Mouse (Mus musculus): Measurements from ENCODE around the gene Ipo11.

Ipo11 gene

DNA sequence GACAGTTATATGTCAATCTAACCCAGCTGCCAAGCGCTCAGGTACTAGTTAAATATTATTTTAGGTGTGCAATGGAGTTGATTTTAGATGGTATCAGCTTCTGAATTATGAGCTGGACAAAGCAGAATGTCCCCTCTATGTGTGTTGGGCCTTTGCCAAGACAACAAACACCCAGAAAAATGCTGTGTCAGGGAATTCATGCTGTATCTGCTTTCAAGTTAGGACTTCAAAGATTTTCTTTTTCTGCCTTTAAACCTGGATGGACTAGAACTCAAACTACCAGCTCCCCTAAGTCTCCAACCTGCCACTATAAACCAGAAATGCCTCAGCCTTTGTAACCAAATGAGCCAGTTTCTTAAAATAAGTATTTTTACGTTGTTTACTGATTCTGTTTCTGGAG lies 116.6 kb downstream of the Ipo11 start:
- no peak for DNase-seq (ENCODE audit: low read depth in 2 of 2, low spot score in 2 of 2)

DNA sequence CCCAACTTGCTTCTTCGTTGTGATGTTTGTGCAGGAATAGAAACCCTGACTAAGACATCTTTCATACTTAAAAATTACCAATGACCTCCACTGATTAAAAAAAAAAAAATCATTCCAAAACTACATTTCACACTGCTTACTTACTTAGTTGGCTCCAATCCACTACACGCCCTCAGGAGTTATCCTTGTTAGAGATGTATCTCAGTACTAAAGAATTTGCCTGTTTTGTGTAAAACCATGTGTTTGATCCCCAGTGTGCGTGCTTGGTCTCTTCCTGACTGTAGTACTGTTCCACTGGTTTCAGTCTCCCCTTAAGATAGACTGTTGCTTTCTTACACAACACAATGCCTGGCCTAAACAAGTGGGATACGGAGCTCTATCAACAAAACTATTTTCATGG lies 117.0 kb downstream of the Ipo11 start:
- no peak for DNase-seq (ENCODE audit: low read depth in 2 of 2, low spot score in 2 of 2)

DNA sequence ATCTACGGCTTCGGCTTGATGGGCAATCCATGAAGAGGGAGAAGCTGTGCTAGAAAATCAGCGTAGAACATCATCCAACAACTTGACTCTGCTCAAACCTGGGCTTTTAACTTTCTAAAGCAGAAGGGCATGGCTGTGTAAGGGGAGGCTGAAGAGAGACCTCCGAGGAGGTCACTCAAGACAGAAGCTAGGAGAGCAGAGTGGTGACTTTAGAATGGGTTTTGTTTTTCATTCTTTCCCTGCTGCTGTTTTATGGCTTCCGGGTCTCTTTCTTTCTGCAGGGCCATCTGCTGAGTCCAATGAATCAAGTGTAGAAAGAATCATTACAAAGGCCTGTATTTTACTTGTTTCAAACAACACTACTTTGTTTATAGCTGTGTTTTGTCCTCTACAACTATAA lies 119.7 kb downstream of the Ipo11 start:
- DNase-seq (ENCODE audit: low read depth in 2 of 2, low spot score in 2 of 2) = no peak

DNA sequence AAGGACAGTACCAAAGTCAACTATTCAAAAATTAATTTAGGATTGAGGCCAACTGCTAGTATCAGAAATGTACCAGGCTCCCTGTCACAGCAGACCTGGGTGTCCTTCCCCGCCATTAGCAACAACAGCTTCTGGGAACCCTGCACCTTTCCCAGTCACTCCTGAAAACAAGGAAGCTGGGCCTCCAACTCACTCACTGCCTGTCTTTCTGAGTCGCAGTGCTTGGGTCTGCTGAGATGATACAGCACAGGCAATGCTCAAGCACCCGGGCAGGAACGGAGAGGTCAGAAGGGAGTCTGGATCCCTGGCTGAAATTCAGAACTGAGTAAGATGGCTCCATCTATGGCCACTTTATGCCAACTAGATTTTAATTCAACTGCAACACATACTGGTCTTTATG lies 123.2 kb downstream of the Ipo11 start:
- DNase-seq (ENCODE audit: low read depth in 2 of 2, low spot score in 2 of 2) = no peak

DNA sequence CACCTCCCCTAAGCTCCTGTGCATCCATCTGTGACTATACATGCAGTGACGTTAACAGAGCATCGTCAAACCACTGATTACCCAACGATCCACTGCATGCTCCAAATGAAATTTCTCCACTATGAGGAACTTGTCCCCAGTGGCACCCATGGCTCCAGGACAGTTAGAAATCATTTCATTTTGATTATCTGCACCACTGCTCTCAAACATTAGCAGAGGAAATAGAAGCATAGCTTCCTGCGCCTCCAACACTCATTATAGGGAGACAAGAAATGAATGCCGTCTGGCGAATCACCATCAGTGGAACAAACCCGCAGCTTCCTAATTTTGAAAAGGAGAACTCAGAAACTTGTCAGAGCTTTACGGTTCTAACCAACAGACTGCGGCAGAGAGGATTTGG lies 123.7 kb downstream of the Ipo11 start:
- DNase-seq (ENCODE audit: low read depth in 2 of 2, low spot score in 2 of 2) = no peak

DNA sequence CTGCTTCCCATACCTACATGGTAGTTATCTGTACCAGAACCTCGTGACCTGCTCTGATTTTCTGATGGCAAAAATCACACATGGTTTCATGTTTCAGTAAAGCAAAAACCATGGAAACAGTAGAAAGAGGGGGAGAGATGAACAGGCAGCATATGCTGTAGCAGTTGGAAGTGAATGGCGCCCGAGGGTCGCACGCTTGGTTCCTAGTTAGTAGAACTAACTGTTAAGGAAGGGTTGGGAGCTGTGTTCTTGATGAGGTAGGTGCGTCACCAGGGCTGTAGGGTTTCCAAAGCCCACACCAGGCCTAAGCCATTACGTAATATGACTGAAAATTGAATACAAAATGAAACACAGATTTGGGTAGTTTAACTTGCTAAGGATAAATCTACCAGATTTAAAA lies 126.6 kb downstream of the Ipo11 start:
- no peak for DNase-seq (ENCODE audit: low read depth in 2 of 2, low spot score in 2 of 2)

DNA sequence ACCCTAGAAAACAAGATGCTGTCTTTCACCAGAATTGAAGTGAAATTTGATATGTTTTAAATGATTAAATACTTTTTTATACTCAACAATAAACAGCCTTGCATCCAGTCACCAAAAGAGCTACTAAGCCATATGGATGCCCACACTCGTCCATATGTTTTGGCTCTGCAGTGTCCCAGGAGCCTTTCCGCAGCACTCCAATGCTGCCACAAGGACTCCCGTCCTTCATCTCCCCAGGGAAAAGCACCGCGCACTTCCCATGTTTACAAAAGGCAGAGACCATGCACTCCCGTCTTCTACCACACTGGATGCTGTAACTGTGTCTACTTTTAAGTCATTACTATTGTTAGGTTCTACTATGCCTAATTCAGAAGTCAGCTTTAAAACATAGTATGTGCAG lies 127.9 kb downstream of the Ipo11 start:
- DNase-seq (ENCODE audit: low read depth in 2 of 2, low spot score in 2 of 2) = no peak

DNA sequence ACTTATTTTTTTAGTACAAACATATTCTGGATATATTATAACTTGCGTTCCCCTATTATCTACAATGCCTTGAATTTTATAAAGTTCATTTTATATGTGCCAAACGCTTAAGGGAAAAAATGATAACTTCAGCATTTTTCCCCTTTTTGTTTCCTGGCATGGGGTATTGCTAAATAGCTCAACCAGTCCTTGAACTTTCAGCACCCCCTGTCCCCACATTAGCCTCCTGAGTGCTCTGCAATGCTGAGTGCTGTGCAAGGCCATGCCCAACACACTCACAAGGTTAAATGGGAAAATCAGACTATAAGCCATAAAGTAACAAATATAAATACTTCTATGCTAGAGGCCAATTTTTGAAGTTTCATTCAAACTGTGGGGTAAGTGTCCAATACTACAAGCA lies 128.4 kb downstream of the Ipo11 start:
- no peak for DNase-seq (ENCODE audit: low read depth in 2 of 2, low spot score in 2 of 2)

DNA sequence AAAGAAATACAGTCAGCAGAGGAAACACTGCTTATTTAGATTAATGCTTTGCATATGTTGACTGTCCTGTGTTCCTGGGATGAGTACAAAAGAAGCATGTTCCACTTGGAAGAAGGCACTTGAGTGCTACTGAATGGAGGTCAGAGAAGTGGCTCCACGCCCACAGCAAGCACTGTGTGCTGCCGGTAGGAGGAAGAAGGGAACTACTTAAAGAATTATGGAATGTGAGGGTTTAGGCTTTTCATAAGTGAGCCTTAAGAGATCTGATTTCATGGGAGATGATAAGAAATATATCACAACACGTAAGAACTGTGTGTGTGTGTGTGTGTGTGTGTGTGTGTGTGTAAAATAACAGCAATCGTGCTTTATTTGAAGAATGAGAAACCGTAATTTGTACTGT lies 129.5 kb downstream of the Ipo11 start:
- no peak for DNase-seq (ENCODE audit: low read depth in 2 of 2, low spot score in 2 of 2)

DNA sequence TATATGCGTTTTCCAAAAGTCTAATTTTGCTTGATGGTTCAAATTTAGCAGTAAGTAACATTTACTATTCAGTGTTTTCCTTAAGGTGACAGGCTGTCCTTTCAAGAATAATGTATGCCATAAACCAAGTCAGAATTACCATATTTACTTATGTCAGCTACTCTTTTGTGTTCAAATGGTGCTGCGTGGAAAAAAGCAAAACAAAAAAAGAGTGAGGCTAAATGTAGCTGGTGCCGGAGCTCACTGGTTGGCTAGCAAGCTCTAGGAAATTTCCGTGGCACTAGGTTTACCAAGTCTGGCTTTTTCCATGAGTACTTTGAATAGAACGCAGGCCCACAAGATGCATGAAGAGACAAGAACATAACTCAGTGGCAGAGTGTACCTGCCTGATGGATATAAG lies 131.6 kb downstream of the Ipo11 start:
- no peak for DNase-seq (ENCODE audit: low read depth in 2 of 2, low spot score in 2 of 2)

DNA sequence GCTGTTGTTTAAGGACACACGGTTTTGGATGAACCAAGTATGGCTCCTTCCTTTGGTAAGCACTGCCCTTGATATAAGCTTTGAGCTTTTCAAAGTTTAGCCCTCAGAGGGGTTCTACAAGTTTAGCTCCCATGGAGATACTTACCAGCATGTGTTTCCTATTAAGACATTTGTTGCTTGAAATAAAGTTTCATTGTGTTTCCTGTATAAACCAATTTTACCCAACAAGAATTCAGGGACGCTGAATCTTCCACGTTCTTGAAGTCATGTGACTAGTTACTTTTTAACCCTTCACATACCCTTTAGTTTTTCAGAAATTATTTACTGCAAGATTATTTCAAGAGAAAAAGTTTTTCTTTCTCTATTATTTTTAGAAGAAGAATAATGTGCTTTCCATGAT lies 138.7 kb downstream of the Ipo11 start:
- DNase-seq (ENCODE audit: low read depth in 2 of 2, low spot score in 2 of 2) = no peak

DNA sequence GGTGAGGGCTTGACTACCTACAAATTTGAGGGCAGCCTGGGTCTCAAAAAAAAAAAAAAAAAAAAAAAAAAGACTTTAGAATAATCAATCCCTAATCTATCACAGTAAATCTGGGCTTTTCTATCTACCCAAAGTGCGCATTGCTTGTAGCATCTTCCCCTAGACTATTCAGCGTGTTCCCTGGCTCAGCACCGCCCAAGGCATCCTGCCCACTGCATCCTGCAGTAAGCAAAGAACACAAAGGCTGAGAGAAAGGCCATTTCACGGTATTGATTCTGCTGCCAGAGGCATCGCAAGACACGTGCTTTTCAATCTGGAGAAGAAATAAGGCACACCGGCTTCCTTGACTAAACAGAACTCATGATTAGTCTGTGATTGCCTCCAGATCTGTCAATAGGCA lies 147.9 kb downstream of the Ipo11 start:
- no peak for DNase-seq (ENCODE audit: low read depth in 2 of 2, low spot score in 2 of 2)

DNA sequence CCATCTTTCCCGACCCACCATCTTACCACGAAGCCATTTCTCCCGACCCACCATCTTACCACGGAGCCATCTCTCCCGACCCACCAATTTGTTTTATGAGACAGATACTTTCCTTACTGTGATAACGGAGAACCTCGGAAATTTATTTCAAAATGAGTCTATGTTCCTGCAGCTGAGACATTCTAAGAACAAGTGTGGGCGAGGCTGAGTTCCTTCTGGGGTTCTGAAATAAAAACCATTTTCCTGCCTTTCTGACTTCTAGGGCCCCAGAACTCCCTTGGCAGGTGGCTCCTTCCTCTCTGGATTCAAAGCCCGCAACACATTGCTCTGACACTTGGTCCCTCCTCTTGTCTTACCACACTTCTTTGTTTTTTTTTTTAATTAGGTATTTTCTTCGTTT lies 168.0 kb downstream of the Ipo11 start:
- DNase-seq (ENCODE audit: low read depth in 2 of 2, low spot score in 2 of 2) = no peak

DNA sequence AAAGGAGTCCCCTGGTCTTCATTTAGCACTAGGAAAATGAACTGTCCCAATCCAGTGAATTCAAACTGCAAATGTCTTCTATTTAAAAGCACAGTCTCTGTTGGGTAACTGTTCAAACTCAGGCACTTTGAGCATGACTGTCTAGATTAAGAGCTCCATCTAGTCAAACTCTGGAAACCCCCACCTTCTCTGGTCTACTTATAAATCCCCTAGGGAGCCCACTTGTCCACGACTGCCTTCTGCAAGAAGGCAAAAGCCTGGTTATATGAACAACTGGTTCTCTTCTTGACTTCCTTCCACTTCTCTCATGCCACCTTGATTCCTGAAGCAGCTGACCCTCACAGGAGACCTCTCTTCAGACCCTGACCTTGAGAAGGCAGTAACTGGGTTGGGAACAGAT lies 174.1 kb downstream of the Ipo11 start:
- no peak for DNase-seq (ENCODE audit: low read depth in 2 of 2, low spot score in 2 of 2)

DNA sequence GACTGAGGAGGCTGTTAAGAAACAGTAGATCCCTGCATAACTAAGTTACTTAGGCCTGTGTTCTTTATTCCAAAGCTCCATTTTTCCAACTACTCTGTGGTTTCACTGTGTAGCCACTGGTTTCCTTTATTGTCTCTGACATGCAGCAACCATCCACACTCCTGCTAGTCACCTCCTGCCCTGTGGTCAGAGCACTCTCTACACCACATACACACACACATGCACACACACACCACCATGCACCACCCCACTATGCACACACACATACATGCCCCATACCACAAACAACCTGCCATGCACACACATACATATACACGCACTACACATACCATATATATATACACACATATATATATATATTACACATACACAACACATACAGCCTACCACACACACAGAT lies 175.1 kb downstream of the Ipo11 start:
- DNase-seq (ENCODE audit: low read depth in 2 of 2, low spot score in 2 of 2) = no peak

DNA sequence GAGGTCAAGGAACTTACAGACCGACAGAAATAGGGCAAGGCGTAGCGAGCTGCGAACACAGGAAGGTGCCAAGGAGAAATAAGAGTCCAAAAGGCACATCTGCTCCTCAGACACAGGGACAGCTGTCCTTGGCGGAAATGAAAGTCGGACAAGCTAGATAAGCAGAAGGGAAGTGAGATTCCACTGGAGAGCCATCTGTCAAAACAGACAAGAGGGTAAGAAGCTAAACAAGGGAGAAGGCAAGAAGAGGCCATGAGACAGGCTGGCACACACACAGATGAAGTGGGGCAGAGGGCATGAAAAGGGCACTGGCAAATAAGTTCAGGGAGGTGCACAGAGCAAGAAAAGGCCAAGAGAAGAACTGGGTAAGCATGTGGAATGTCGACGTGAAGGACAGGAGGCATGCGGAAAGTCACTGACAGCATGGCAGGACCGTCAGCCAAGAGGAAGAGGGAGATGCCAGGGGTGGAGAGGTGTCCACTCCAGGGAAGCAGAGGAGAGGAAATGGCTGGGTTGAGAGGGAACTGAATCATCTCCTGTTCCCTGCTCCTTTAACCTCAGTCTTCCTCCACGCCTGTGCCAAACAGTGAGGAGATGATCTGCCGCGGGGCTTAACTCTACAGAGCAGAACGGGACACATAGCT lies 176.4 kb downstream of the Ipo11 start:
- DNase-seq (ENCODE audit: low read depth in 2 of 2, low spot score in 2 of 2) = no peak

DNA sequence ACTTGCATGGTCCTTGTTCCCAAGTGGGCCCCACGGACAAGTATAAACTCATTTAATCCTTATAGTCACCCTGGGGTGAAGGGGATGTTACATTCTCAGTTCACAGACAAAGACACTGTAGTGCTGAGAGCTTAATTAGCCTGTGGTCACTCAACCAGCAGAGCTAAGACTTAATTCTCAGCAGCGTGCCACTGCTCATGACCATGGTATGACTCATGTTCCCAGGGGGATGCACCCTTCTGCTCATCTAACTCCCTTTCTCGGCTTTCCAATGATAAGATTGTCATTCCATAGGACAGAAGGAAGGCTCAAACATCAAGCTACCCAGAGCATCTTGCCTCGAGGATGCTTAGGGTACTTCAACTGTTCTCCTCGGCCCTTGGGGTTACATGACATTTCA lies 180.9 kb downstream of the Ipo11 start:
- no peak for DNase-seq (ENCODE audit: low read depth in 2 of 2, low spot score in 2 of 2)

DNA sequence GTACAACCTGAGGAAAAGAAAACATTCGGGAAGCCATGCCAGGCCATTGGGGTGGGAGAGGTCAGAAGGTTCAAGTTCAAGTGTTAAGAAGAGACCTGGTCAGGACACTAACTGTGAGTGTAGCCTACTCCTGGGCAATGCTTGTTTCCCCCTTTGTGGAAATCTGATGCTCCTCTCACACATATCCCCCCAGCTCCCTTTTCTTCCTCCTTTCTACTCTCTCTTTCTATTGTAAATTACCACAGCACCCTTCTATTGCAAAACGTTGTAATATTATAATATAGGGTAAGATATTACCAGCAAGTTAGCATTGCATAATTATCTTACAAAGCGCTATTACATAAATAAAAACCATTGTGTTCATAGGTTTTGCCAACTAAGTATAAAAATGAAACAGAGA lies 182.5 kb downstream of the Ipo11 start:
- no peak for DNase-seq (ENCODE audit: low read depth in 2 of 2, low spot score in 2 of 2)

DNA sequence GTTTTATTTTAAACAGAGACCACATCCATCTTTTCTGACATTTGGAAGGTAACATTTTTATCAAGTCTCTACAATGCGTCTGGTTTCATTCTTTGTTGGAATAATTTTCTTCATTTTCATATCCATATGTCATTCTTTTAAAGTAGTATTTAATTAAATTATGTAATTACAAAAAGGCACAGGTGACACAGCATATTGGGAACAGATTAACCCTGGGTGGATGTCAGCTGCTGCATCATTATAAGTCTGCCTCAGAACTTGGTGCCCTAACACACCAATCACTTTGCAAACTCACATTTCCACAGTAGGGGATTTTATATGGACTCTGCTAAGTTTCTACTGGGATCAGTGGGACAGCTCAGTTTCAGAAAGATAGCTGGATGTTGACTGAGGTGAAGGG lies 184.8 kb downstream of the Ipo11 start:
- no peak for DNase-seq (ENCODE audit: low read depth in 2 of 2, low spot score in 2 of 2)

DNA sequence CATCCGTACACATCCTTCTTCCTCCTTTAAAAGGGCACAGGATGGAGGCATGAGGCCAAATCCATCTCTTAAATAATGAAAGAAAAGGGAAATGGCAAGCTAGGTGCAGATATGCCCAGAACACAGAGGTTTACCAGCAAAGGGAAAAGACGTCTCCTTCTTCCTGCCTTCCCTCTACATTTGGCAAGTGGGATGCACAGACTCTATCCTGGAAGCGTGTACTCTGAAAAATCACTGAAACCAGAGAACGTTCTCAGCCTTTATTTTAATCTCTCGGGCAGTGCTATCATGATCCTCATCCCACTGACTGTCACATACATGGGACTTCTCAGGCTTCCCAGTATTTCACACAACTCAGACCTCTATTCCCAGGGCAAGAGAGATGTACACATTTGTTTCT lies 189.9 kb downstream of the Ipo11 start:
- DNase-seq (ENCODE audit: low read depth in 2 of 2, low spot score in 2 of 2) = no peak

DNA sequence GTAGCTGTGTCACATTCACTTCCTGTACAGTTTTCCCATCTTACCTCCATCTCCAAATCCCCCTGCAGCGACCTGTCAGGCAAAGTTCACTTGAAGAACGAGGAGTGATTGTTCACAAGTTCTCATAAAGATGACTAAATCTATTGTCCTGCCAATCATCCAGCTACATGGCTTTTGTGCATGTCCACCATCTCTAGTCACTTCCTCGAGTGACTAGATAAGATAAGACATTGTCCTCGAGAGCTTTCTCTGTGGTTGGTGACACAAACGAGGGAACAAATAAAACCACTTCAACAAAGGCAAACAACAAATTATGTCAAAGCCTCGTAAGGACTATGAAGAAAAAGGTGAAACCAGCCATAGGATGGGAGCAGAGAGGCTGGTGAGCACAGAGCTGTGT lies 191.6 kb downstream of the Ipo11 start:
- no peak for DNase-seq (ENCODE audit: low read depth in 2 of 2, low spot score in 2 of 2)

Data from CD8-positive naive resting alpha-beta T cell, adult 2 months (primary cell).